Mouse (Mus musculus) kidney, adult 2 months (tissue): ENCODE data around the gene Rnf151.

ENCODE experiments used
- CTCF ChIP-seq: fragments of 200-500 bp; conservative IDR thresholded peaks from 2 replicates; pipeline ENCODE4 v1.5.1; 2011; ENCODE audit warnings: low read depth, mild to moderate bottlenecking, control low read depth, low read length, moderate library complexity, mixed read lengths; ENCODE audit not compliant: insufficient read depth, insufficient read length
- POLR2A ChIP-seq: fragments of 200-500 bp; IDR thresholded peaks from one replicate; pipeline ENCODE4 v1.6.1; 2011; ENCODE audit warnings: low read depth, low read length, control low read depth

- TF ChIP-seq POLR2A (no peak), CTCF (no peak)
Observed at GRCm38 (mm10) chr17:24692385-24692784, 25.5 kb downstream of the Rnf151 start.
